Mouse (Mus musculus) regulatory T cell (primary cell): ENCODE results near the gene Slc22a20.

ENCODE experiments used
- in situ Hi-C: fragments of 300-600 bp; cut with MboI, MseI; formaldehyde crosslinking; loops from one replicate; pipeline ENCODE4 v1.15.1; 2025; ENCODE audit warnings: high pct_unique_total_duplicates

Slc22a20 gene

GRCm38 (mm10) chr19:5989585-5989984, 3.6 kb upstream of the Slc22a20 start:
- in situ Hi-C loops = no loop called here

- in situ Hi-C loops = no loop called here
Observed at GRCm38 (mm10) chr19:5988815-5989452, 3.0 kb upstream of the Slc22a20 start.

DNA sequence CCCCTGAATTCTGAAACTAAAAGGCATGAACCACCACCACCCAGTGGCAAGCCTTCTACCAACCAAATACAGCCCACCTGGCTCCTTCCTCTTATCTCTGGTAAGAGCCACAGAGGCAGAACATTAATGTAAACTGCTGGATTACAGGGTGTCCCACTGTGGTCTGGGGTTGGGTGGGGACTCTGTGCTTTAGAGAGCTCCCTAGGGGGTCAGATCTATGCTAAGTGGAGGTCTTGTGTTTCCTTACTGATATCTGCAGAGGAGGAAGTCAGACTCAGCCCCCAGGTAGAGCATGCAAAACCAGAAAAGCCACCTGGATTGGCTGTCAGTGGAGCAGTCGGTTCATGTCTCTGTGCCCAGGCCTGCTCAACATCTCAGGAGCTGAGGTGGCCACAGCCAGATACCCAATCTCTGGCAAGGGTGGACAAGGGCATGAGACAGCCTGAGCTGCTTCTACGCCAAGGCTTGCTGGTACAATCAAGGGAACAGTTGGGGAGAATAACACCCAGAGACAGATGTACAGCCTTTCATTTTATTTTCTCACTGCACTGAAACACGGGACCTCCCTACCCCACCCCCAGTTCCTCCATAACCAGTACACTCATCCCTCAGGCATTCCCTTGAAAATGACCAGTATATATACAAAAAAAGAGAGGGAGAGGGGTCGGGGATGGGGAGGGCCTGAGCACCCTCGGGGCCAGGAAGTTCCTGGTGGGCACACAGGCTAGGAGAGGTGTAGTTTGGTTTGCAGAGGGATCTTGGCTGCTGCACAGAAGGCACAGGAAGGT, 2.3 kb upstream of the Slc22a20 start:
- in situ Hi-C loops = no loop called here

GRCm38 (mm10) chr19:5980477-5980876, 5.5 kb downstream of the Slc22a20 start:
- in situ Hi-C loops = no loop called here

DNA sequence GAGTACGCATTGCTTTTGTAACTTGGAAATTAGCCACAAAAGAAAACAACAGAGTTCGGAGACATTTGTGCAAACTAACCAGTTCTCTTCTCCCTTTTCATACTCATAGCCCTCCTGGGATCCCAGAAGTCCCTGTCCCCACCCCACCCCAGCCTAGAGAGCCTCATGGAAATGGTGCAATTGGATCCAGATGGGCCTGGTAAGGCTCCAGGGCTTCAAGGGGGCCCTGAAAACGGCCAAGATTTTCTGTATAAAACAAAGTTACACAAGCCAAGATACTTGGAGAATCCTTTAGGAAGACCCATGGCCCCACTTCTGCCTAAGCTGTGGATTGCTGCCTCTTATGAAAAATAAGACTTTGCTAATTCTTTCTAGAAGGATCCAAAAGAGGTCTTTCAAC, 8.2 kb downstream of the Slc22a20 start:
- in situ Hi-C loops = no loop called here

GRCm38 (mm10) chr19:5975676-5976075, 10.3 kb downstream of the Slc22a20 start:
- in situ Hi-C loops = no loop called here

GRCm38 (mm10) chr19:5975112-5975511, 10.8 kb downstream of the Slc22a20 start:
- in situ Hi-C loops = no loop called here

DNA sequence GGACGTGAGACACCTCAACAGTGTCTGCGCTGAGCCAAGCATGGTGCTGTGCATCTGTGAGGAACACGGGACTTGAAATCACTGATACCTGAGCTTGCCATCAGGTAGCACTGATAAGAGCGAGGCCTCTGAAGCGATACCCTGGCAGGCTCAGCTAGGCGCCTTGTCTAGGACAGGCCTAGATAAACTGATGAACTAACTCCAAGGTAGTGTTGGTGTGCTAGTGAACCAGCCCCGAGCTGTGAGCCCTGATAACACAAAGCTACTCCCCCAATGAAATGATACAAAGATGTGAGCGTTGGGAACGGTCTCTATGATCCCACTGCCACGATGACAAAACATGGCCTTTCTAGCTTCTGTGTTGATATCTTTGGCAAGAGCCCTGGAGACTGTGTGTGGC, 18.3 kb downstream of the Slc22a20 start:
- in situ Hi-C loops = no loop called here

- in situ Hi-C loops = no loop called here
Observed at GRCm38 (mm10) chr19:5966786-5967185, 19.2 kb downstream of the Slc22a20 start.

DNA sequence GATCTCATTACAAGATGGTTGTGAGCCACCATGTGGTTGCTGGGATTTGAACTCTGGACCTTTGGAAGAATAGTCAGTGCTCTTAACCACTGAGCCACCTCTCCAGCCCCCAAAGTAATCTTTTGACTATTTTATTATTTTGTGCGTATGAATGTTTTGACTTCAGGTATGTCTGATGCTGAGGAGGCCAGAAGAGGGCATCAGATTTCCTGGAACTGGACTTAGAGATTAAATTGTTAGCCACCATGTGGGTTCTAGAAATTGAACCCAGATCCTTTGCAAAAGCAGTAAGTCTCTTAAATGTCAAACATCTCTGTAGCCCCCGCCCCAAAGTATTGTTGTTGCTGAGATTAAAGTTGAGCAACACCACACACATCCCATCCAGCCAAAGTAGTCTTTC, 20.0 kb downstream of the Slc22a20 start:
- in situ Hi-C loops = no loop called here

DNA sequence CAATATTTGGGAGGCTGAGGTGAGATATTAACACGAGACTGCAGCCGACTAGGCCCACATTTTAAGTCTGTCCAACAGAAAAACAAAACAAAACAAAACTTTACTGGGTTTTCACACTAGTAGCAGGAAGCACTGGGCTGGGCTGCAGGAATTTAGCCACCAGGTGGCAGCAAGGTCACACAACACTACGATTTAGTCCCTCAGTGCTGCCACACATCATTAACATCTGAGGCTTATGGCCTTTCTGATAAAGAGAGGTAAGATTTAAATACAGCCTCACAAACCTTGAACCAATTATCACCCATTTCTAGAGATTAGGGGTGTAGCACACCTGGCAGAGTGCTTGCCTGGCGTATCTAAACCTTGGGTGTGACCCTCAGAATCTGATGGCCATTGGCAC, 20.7 kb downstream of the Slc22a20 start:
- in situ Hi-C loops = no loop called here

DNA sequence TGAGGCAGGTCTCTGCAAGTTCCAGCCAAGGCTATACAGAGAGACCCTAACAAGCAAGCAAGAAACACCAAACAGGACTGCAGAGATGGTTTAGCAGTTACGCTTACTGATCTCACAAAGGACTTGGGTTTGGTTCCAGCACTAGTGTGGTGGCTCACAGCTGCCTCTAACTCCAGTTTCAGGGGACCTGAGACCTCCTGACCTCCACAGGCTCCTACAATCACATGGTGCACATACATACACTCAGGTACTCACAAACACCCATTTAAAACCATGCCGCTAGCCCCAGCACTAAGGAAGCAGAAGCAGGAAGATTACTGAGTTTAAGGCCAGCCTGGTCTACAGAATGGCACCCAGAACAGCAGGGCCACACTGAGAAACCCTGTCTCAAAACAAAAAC, 21.1 kb downstream of the Slc22a20 start:
- in situ Hi-C loops = loop anchor here (5.0 kb wide), 2 partner anchors 102 to 162 kb away; partner anchors contain the start of genes Snx15 and Tm7sf2

- in situ Hi-C loops = loop anchor here (5.0 kb wide), 2 partner anchors 103 to 163 kb away; partner anchors contain the start of genes Snx15 and Tm7sf2
Observed at GRCm38 (mm10) chr19:5963883-5964562, 21.9 kb downstream of the Slc22a20 start, which contains the start of gene Pola2. Pola2 (minus strand) TSS chr19:5964202.

DNA sequence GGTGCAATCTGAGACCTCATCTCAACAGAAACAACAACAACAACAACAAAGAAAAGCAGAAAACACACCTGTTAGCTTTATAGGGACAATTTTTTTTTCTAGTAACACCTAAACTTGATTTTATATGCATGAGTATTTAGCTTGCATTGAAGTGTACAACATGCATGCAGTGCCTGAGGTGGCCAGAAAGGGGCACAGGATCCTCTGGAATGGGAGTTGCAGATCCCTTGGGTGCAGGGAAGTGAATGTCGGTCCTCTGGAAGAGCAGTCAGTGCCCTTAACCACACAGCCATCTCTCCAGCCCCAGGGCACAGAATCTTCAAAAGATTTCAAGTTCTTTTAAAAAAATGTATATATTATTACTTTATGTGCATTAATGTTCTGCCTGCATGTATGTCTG, 23.3 kb downstream of the Slc22a20 start:
- in situ Hi-C loops = loop anchor here (5.0 kb wide), 2 partner anchors 105 to 165 kb away; partner anchors contain the start of genes Snx15 and Tm7sf2

- in situ Hi-C loops = no loop called here
Observed at GRCm38 (mm10) chr19:5957371-5957770, 28.6 kb downstream of the Slc22a20 start.

- in situ Hi-C loops = no loop called here
Observed at GRCm38 (mm10) chr19:5956685-5957084, 29.3 kb downstream of the Slc22a20 start.

GRCm38 (mm10) chr19:5955704-5956670, 30.0 kb downstream of the Slc22a20 start:
- in situ Hi-C loops = no loop called here

DNA sequence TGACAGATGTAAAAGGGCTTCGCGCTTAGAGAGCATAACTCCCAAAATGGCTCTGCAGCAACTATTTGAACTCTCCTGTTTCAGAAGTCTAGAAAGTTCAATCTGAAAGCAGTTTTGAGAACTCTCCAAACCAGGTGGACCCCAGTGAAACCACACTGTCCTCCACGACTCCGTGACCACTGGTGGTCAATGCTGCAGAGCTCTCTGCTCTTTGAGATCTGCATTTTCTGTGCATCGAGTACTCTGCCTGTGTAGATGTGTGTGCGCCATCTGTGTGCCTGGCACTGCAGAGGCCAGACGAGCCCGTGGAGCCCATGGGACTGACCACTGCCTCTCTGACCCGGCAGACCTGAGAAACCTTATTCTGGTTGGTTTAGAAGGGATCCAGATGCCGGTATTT, 31.0 kb downstream of the Slc22a20 start:
- in situ Hi-C loops = no loop called here

- in situ Hi-C loops = no loop called here
Observed at GRCm38 (mm10) chr19:5954031-5954710, 31.8 kb downstream of the Slc22a20 start.

DNA sequence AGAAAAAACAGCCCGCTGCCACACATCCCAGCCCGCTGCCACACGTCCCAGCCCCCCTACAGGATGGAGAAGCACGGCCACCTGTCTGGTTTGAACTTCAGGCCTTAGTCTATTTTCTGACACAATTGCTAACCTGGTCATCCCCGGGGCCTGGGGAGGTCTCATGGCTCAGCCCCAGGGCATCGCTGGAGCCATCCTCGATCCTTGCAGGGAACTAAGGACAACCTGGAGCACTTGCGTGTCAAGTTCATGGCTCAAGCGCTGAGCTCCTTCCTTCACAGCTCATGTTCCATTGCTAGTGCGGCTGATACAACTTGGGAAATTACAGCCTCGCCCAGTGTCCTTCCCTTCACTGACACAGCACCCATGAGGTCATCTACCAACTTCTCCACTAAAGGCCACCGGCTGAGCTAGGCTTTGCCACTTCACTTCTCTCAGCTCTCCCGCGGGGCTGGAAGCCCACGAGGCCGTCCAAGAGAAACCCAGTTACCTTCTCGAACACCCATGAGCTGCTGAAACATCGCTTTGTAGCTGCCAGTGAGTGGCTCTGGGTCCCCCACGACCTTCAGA, 32.7 kb downstream of the Slc22a20 start:
- in situ Hi-C loops = no loop called here
